Mouse (Mus musculus) cerebellum, adult 8-10 months (tissue): Measurements from ENCODE around the gene Atxn7l1.
A peak's percentile ranks its signal among the peaks of the same experiment; 100 is the strongest.

Source experiments
- DNase-seq: peaks from one replicate; pipeline ENCODE4 v3.0.0; 2022

Atxn7l1 gene

GRCm38 (mm10) chr12:33334511-33334910 lies 187.0 kb downstream of the Atxn7l1 start:
- no peak for DNase-seq

GRCm38 (mm10) chr12:33334951-33335350 lies 187.5 kb downstream of the Atxn7l1 start:
- DNase-seq, result no peak

GRCm38 (mm10) chr12:33335410-33335809 lies 187.9 kb downstream of the Atxn7l1 start:
- no peak for DNase-seq

- DNase-seq, result no peak
Measured at GRCm38 (mm10) chr12:33336561-33337125, 189.2 kb downstream of the Atxn7l1 start.

- no peak for DNase-seq
Measured at GRCm38 (mm10) chr12:33337289-33337688, 189.8 kb downstream of the Atxn7l1 start.

GRCm38 (mm10) chr12:33338170-33338569 lies 190.7 kb downstream of the Atxn7l1 start:
- DNase-seq, result no peak

- no peak for DNase-seq
Measured at GRCm38 (mm10) chr12:33339822-33340221, 192.3 kb downstream of the Atxn7l1 start.

GRCm38 (mm10) chr12:33340698-33341097 lies 193.2 kb downstream of the Atxn7l1 start:
- DNase-seq, result no peak

GRCm38 (mm10) chr12:33341351-33341892 lies 193.9 kb downstream of the Atxn7l1 start:
- peak; percentile 59 for DNase-seq

- DNase-seq, result no peak
Measured at GRCm38 (mm10) chr12:33344970-33345772, 197.7 kb downstream of the Atxn7l1 start.

- no peak for DNase-seq
Measured at GRCm38 (mm10) chr12:33345773-33346435, 198.4 kb downstream of the Atxn7l1 start.

- no peak for DNase-seq
Measured at GRCm38 (mm10) chr12:33352671-33353070, 205.2 kb downstream of the Atxn7l1 start.

- DNase-seq, result no peak
Measured at GRCm38 (mm10) chr12:33358345-33358744, 210.9 kb downstream of the Atxn7l1 start.

- no peak for DNase-seq
Measured at GRCm38 (mm10) chr12:33359209-33359608, 211.7 kb downstream of the Atxn7l1 start.

- no peak for DNase-seq
Measured at GRCm38 (mm10) chr12:33359878-33360482, 212.5 kb downstream of the Atxn7l1 start.

GRCm38 (mm10) chr12:33360729-33361128 lies 213.2 kb downstream of the Atxn7l1 start:
- DNase-seq, result peak; percentile 84

GRCm38 (mm10) chr12:33364511-33364910 lies 217.0 kb downstream of the Atxn7l1 start:
- no peak for DNase-seq

GRCm38 (mm10) chr12:33365133-33365532 lies 217.6 kb downstream of the Atxn7l1 start:
- no peak for DNase-seq

GRCm38 (mm10) chr12:33369555-33369954 lies 222.1 kb downstream of the Atxn7l1 start:
- no peak for DNase-seq

GRCm38 (mm10) chr12:33379624-33380445 lies 232.3 kb downstream of the Atxn7l1 start:
- DNase-seq, result peak; percentile 59

- peak; percentile 63 for DNase-seq
Measured at GRCm38 (mm10) chr12:33388842-33389241, 241.3 kb downstream of the Atxn7l1 start.
